Mouse (Mus musculus) liver, embryonic 16.5 days (tissue): ENCODE results near the gene Dock8. TPM values are rescaled to one million over a fixed set of nuclear protein-coding genes. Genes with fewer than 3 reads are reported as not detected.
"Not testable (repeated sequence)": the region's sequence is repeated elsewhere in the genome, so short reads cannot be mapped to it uniquely, and the experiment has no call there.

Experiments
- ATAC-seq: fragments of 200-750 bp; cut with Nextera tagmentation; 2 replicates; pipeline ENCODE4 v1.8.0; 2017; ENCODE audit warnings: low read depth, mild to moderate bottlenecking, moderate number of reproducible peaks, moderate library complexity
- H3K27ac ChIP-seq: fragments of 300-500 bp; sonication (generic); 2 replicates; pipeline ENCODE4 v1.5.1; 2014; ENCODE audit warnings: mild to moderate bottlenecking, low read length
- H3K27me3 ChIP-seq: fragments of 300-500 bp; sonication (generic); 2 replicates; pipeline ENCODE4 v1.6.1; 2014; ENCODE audit warnings: low read depth, low read length, mixed read lengths; ENCODE audit not compliant: control insufficient read depth, insufficient read depth
- H3K36me3 ChIP-seq: fragments of 300-500 bp; sonication (generic); 2 replicates; pipeline ENCODE4 v1.6.1; 2014; ENCODE audit warnings: mild to moderate bottlenecking; ENCODE audit not compliant: control insufficient read depth, insufficient read depth
- H3K4me1 ChIP-seq: fragments of 300-500 bp; sonication (generic); 2 replicates; pipeline ENCODE4 v1.6.1; 2014; ENCODE audit warnings: low read depth, low read length, mixed read lengths; ENCODE audit not compliant: control insufficient read depth
- H3K4me2 ChIP-seq: fragments of 300-500 bp; sonication (generic); 2 replicates; pipeline ENCODE4 v1.6.1; 2014; ENCODE audit warnings: low read depth, low read length, mixed read lengths
- H3K4me3 ChIP-seq: fragments of 300-500 bp; sonication (generic); 2 replicates; pipeline ENCODE4 v1.5.1; 2014; ENCODE audit warnings: low read depth, mild to moderate bottlenecking, low read length
- H3K9ac ChIP-seq: fragments of 300-500 bp; sonication (generic); 2 replicates; pipeline ENCODE4 v1.6.1; 2014; ENCODE audit warnings: low read depth, low read length
- H3K9me3 ChIP-seq: fragments of 300-500 bp; sonication (generic); replicated peaks from 2 replicates; pipeline ENCODE4 v1.6.1; 2016; ENCODE audit warnings: low read length; ENCODE audit not compliant: control insufficient read depth
- WGBS: fragments of 180-500 bp; shearing (Covaris S2); extraction: QIAGEN DNeasy Blood & Tissue Kit; methylation state at CpG from one replicate; pipeline ENCODE4 v1.1.7; 2014; ENCODE audit not compliant: insufficient replicate concordance; 5-methylcytosine and 5-hydroxymethylcytosine counted together
- polyA plus RNA-seq: library from polyadenylated mRNA; unstranded; fragments of >200 nt; fragmentation: Nextera tagmentation; extraction: Ambion mirVana; gene quantifications from 2 replicates; pipeline ENCODE4 v1.2.1, GENCODE M21; 2015

The Dock8 gene
- polyA plus RNA-seq, 1 experiment from 2014 or later: 8.4 TPM

DNA sequence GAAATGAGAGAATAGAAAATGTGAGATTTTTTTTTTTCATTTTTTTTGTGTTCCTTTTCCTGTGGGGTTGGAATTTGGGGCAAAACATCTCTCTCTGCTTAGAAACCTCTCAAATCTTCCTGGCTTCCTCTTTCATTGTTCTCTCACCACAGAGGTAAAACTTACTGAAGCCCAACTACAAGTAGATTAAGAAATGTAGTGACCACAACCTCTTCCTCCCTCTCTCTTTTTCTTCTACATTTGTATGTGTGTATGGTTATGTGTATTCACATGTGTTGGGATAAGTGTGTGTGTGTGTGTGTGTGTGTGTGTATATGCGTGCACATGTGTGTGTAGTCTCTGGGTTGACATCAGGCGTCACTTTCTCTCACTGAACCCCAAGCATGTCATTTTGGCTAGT lies 9.2 kb downstream of the Dock8 start:
- Histone ChIP-seq H3K9ac (no peak overlapping the region), H3K4me2 (no peak overlapping the region), H3K9me3 (no peaks in the 10 kb centered on the region), H3K36me3 (no peaks in the 10 kb centered on the region), H3K27ac (no peak overlapping the region), H3K27me3 (no peaks in the 10 kb centered on the region), H3K4me1 (peaks cover 8% of the 10 kb centered on the region; the same call in 1 of the 2 replicates), H3K4me3 (no peak overlapping the region)
- no peak for ATAC-seq
- WGBS: 60% methylated on average over 2 of the region's 2 CpGs

DNA sequence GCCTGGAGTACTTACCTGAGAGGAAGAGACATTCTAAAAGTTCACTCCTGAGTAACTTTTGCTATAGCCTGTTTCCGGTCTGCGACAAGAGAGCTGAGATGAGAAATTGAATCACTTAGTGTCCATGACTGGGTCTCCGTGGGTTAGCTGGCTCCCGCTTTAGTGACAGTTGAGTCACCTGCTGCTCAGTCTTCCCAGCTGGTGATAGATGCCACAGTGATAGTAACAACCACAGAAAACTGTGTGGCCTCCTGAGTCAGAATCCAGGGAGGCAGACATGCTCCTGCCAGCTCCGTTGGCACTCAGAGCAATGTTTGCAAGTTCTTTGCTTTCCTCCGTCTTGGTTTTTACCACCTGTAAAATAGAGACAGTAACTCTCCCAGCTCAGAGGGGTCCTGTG lies 23.4 kb downstream of the Dock8 start:
- 68% methylated on average over 6 of the region's 6 CpGs for WGBS
- H3K9ac ChIP-seq: no peak overlapping the region

DNA sequence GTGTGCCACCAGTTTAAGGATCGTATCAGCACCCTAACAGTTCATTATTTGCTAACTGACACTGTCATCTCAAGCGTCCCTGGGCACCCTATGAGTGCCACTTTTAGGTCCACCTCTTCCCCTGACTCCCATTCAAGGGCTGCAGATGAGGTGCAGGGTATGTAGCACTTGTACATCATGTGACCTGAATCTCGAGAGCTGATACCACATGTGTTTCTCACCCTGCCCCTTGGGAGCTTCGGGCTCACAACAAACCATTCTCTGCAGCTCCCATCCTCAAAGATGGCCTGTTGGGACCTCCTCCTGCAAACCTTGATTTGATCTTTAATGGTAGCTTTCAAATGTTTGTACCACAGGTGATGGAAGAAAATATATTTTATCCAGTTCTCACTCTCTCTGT lies 32.4 kb downstream of the Dock8 start:
- WGBS: 63% methylated on average over 4 of the region's 4 CpGs
- Histone ChIP-seq H3K4me2 (no peak overlapping the region), H3K36me3 (no peaks in the 10 kb centered on the region), H3K4me3 (no peak overlapping the region), H3K27me3 (no peaks in the 10 kb centered on the region), H3K9me3 (no peaks in the 10 kb centered on the region), H3K4me1 (no peaks in the 10 kb centered on the region), H3K27ac (no peak overlapping the region), H3K9ac (no peak overlapping the region)
- ATAC-seq: no peak

More for the DNA sequence above, 23.4 kb downstream of the Dock8 start:
- no peaks in the 10 kb centered on the region for H3K36me3 ChIP-seq
- no peaks in the 10 kb centered on the region for H3K9me3 ChIP-seq
- ATAC-seq: no peak
- H3K4me1 ChIP-seq: no peaks in the 10 kb centered on the region
- no peaks in the 10 kb centered on the region for H3K27me3 ChIP-seq
- no peak overlapping the region for H3K27ac ChIP-seq
- H3K4me2 ChIP-seq: no peak overlapping the region
- H3K4me3 ChIP-seq: no peak overlapping the region

DNA sequence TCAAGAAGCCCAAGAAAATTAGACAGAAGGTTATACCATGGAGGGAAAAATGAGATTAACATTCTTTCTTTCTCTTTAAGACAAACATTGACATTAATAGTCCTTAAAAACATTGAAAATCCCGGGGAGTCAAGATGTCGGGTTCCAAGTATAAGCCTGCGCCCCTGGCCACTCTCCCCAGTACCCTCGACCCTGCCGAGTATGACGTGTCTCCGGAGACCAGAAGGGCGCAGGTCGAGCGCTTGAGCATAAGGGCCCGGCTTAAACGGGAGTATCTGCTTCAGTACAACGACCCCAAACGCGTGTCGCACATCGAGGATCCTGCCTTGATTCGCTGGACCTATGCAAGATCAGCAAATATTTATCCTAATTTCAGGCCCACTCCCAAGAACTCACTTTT lies 33.7 kb downstream of the Dock8 start:
- not testable (repeated sequence) for H3K36me3 ChIP-seq, H3K9me3 ChIP-seq, H3K4me3 ChIP-seq, H3K27ac ChIP-seq, H3K27me3 ChIP-seq, H3K4me2 ChIP-seq, ATAC-seq, H3K9ac ChIP-seq, H3K4me1 ChIP-seq
- 77% methylated on average over 5 of the region's 18 CpGs for WGBS

DNA sequence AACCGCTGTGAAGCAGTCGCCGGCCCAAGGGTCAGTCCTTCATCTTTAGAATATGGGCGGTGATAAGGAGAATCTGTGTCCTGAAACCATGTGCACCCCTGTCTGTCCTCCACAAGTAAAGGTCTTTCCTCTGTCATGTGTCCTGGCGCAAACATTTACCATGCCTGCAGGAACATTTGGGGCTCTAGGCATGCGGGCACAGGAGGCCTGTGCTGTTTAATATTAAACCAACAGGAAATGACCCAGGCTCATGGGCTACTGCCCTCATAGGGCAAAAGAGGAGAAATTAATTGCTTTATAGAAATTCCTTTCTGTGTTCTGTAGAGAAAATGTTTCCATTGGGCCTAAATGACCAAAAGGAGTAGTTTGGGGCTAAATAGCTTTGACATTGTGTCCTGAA lies 36.5 kb downstream of the Dock8 start:
- Histone ChIP-seq H3K9ac (no peak overlapping the region), H3K27ac (no peak overlapping the region), H3K4me1 (no peaks in the 10 kb centered on the region), H3K36me3 (no peaks in the 10 kb centered on the region), H3K4me2 (no peak overlapping the region), H3K4me3 (no peak overlapping the region), H3K9me3 (no peaks in the 10 kb centered on the region), H3K27me3 (no peaks in the 10 kb centered on the region)
- ATAC-seq: no peak
- WGBS: 78% methylated on average over 6 of the region's 6 CpGs

DNA sequence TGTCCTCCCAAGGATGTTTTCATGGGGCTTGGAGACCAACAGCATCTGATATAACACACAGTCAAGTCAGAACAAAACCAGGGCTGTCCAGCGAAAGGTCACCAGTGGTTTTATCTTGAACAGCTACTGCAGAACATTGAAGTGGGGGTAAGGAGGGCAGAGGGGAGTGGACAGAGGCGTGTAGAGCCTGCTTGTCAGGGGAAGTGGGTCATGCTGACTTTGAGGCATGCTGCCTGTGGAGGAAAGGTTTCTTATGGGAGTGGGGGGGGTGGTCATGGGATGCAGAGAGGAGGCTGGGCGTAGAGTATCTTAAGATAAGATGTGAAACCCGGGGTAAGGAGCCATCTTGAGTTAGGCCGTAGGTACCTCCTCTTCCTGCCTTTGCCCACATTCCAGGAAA lies 37.5 kb downstream of the Dock8 start:
- no peaks in the 10 kb centered on the region for H3K9me3 ChIP-seq
- H3K9ac ChIP-seq: no peak overlapping the region
- H3K27me3 ChIP-seq: no peaks in the 10 kb centered on the region
- H3K4me3 ChIP-seq: no peak overlapping the region
- H3K4me1 ChIP-seq: no peaks in the 10 kb centered on the region
- H3K4me2 ChIP-seq: no peak overlapping the region
- 46% methylated on average over 5 of the region's 5 CpGs for WGBS
- no peak overlapping the region for H3K27ac ChIP-seq
- peak; percentile 13; the same call in 1 of the 2 replicates for ATAC-seq
- no peaks in the 10 kb centered on the region for H3K36me3 ChIP-seq

DNA sequence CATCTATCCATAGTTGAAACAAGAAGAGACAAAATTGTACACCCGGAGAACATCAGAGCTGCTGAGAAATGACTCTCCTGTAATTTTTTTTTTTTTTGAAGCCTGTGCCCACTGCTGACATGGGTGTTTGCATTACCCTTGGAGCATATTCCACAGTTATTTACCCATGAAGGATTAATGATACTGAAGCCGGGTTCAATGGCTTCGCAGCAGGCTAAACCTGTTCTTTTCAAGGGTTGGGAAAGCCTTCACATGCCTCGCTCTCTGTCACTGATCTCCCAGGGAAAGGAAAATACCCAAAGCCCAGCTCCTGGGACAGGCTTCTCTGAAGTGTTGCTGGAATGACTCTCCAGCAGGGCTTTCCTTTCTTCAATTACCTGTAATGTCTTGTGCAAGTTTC lies 37.9 kb downstream of the Dock8 start:
- Histone ChIP-seq H3K4me3 (no peak overlapping the region), H3K27me3 (no peaks in the 10 kb centered on the region), H3K9ac (no peak overlapping the region), H3K36me3 (no peaks in the 10 kb centered on the region), H3K4me2 (no peak overlapping the region), H3K4me1 (no peaks in the 10 kb centered on the region), H3K9me3 (no peaks in the 10 kb centered on the region), H3K27ac (no peak overlapping the region)
- 67% methylated on average over 4 of the region's 4 CpGs for WGBS
- no peak for ATAC-seq

DNA sequence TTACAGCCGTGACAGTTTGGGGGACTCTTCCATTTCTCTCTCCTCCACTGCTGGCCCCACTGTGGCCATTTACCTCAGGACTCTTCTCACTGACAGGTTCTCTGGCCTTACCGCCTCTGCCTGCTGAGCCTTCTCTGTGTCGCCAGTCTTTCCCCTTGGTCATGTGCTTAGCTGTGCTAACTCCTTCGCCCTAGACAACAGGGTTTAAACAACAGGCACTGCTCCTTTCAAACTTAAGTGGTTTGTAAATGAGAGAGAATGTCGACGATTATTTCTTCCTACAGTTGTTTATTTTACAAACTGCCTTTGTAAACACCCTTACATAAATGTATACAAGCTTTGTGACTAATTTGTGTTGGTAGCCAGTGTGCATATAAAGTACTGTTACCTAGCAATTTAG lies 39.0 kb downstream of the Dock8 start:
- Histone ChIP-seq H3K27ac (no peak overlapping the region), H3K9me3 (no peaks in the 10 kb centered on the region), H3K4me3 (no peak overlapping the region), H3K27me3 (no peaks in the 10 kb centered on the region), H3K4me2 (no peak overlapping the region), H3K9ac (no peak overlapping the region), H3K4me1 (no peaks in the 10 kb centered on the region), H3K36me3 (no peaks in the 10 kb centered on the region)
- no peak for ATAC-seq
- 50% methylated on average over 6 of the region's 6 CpGs for WGBS

DNA sequence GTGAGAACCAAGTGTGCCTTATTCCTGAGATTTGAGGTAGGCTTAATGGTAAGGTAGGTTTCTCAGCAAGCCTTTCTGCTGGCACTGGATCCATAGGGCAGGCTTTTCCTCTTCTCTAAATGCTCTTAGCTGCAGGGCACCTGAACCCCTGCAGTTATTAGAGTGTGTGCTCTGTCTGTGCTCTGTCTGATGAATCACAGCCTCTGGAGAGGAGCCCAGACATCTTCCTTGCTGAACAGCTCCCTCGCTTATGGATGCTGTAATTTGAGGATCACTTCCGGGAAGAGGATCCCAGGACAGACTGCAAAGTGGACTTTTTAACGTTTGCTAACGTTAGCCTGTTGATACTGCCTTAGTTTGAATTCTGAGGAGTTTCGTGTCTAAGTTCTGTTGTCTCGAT lies 41.9 kb downstream of the Dock8 start:
- H3K27ac ChIP-seq: no peak overlapping the region
- ATAC-seq: no peak
- 58% methylated on average over 6 of the region's 6 CpGs for WGBS
- H3K4me1 ChIP-seq: no peaks in the 10 kb centered on the region; the same call in 1 of the 2 replicates
- no peaks in the 10 kb centered on the region for H3K9me3 ChIP-seq
- H3K36me3 ChIP-seq: no peaks in the 10 kb centered on the region
- no peaks in the 10 kb centered on the region for H3K27me3 ChIP-seq
- no peak overlapping the region for H3K4me3 ChIP-seq
- no peak overlapping the region for H3K9ac ChIP-seq
- H3K4me2 ChIP-seq: no peak overlapping the region

DNA sequence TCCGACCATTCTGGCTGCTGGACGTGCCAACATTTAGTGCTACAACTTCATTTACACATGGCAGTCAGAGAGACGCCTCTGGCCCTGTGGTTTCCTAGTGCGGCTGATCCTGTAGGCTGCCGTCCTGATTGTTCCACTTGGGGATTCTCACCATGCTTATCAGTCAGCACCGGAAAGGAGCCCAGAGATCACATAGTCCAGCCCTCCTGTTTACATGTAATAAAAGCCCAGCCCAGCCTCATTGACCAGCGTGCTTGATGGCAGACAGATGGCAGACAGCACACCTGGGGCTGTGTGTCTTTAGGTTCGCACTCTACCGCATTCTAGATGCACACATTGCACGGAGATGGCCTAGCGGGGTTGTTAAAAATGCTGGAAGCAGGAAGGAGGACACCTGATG lies 43.6 kb downstream of the Dock8 start:
- Histone ChIP-seq H3K4me3 (no peak overlapping the region), H3K9me3 (no peaks in the 10 kb centered on the region), H3K9ac (no peak overlapping the region), H3K27ac (no peak overlapping the region), H3K27me3 (no peaks in the 10 kb centered on the region), H3K4me2 (no peak overlapping the region), H3K36me3 (no peaks in the 10 kb centered on the region), H3K4me1 (no peaks in the 10 kb centered on the region; the same call in 1 of the 2 replicates)
- 52% methylated on average over 11 of the region's 11 CpGs for WGBS
- ATAC-seq: no peak
